ENCODE assay signal across 8 mouse cellular contexts in the genomic region with DNA sequence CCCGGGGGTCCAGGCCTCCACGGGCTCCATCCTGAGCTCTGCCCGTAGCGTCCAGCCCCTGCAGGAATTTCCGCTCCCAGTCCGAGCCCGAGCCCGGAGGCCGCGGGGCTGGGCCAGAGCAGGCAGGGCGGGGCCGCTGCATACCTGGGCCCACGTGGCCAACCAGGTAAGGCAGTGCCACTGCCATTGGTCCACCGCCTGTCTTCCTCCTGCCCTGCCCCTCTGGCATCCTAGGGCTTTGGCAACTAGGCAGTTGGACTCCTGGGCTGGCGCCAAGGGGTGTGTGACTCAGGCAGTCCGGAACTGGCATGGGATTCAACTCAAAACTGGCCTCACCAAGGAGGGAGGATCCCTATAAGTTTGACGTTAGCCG. TPM values are rescaled to one million over a fixed set of nuclear protein-coding genes. Genes with fewer than 3 reads are reported as not detected.
DNase-seq lines count a peak whose midpoint lies in the region; ATAC-seq lines count a peak whose summit lies in the region.

A gene (minus strand): TSS at position 121 of the 373 bp plus-strand sequence.

- H3K9ac ChIP-seq in forebrain, embryonic 15.5 days (replicated peaks): no peak within 1 kb of the TSS
- peak within 1 kb of the TSS; percentile 25 for H3K9ac ChIP-seq in intestine, embryonic 14.5 days (ENCODE audit: low read length)
- H3K9ac ChIP-seq in liver, embryonic 15.5 days: no peak within 1 kb of the TSS
- no peak within 1 kb of the TSS for H3K9ac ChIP-seq in stomach, embryonic 14.5 days (replicated peaks; ENCODE audit: low read depth, low read length)

- no peak within 1 kb of the TSS for H3K4me2 ChIP-seq in forebrain, embryonic 15.5 days (replicated peaks)
- peak within 1 kb of the TSS; percentile 43 for H3K4me2 ChIP-seq in intestine, embryonic 14.5 days (ENCODE audit: low read length)
- H3K4me2 ChIP-seq in liver, embryonic 15.5 days: peak within 1 kb of the TSS; percentile 46
- peak within 1 kb of the TSS; percentile 32 for H3K4me2 ChIP-seq in stomach, embryonic 14.5 days (replicated peaks; ENCODE audit: low read depth, low read length)

- intact Hi-C loops in gastrocnemius, postnatal 36 days (cut with DNase I): no loop called here

- ATAC-seq in forebrain, embryonic 15.5 days (replicated peaks): no peak
- peak; percentile 88 for ATAC-seq in intestine, embryonic 14.5 days (replicated peaks; ENCODE audit: low FRiP score, low TSS enrichment, low read depth)
- ATAC-seq in liver, embryonic 15.5 days (ENCODE audit: insufficient read depth): no peak
- peak; percentile 93 for ATAC-seq in stomach, embryonic 14.5 days (ENCODE audit: insufficient number of reproducible peaks, insufficient read depth, low FRiP score, low read depth)

- H3K4me3 ChIP-seq in forebrain, embryonic 10.5 days: peak within 1 kb of the TSS; percentile 39
- no peak within 1 kb of the TSS for H3K4me3 ChIP-seq in forebrain, embryonic 15.5 days
- peak within 1 kb of the TSS; percentile 34 for H3K4me3 ChIP-seq in intestine, embryonic 14.5 days (ENCODE audit: low read depth, low read length)
- H3K4me3 ChIP-seq in liver, embryonic 15.5 days (replicated peaks): no peak within 1 kb of the TSS
- H3K4me3 ChIP-seq in stomach, embryonic 14.5 days (ENCODE audit: low read depth, low read length): peak within 1 kb of the TSS; percentile 27

- no peaks in the 10 kb centered on the region for H3K9me3 ChIP-seq in forebrain, embryonic 10.5 days
- H3K9me3 ChIP-seq in forebrain, embryonic 15.5 days: no peaks in the 10 kb centered on the region
- H3K9me3 ChIP-seq in intestine, embryonic 14.5 days (ENCODE audit: control insufficient read depth, low read length): no peaks in the 10 kb centered on the region
- H3K9me3 ChIP-seq in liver, embryonic 15.5 days (replicated peaks): no peaks in the 10 kb centered on the region
- no peaks in the 10 kb centered on the region for H3K9me3 ChIP-seq in stomach, embryonic 14.5 days (ENCODE audit: control insufficient read depth, low read depth, low read length)

- DNase-seq in forebrain, embryonic 10.5 days (ENCODE audit: extremely low spot score, low spot score): no peak
- DNase-seq in cerebellum, adult 9-10 months: peak; percentile 68
- peak; percentile 67 to 77 for DNase-seq in gastrocnemius, postnatal 36 days
- no peak for DNase-seq in intestine, embryonic 14.5 days (ENCODE audit: low spot score)
- DNase-seq in spleen, postnatal 14 days (ENCODE audit: low spot score in 2 of 2): no peak

- H3K27ac ChIP-seq in forebrain, embryonic 10.5 days: no peak within 1 kb of the TSS
- no peak within 1 kb of the TSS for H3K27ac ChIP-seq in forebrain, embryonic 15.5 days (replicated peaks)
- H3K27ac ChIP-seq in intestine, embryonic 14.5 days (ENCODE audit: low read depth): no peak within 1 kb of the TSS
- no peak within 1 kb of the TSS for H3K27ac ChIP-seq in liver, embryonic 15.5 days (replicated peaks)
- H3K27ac ChIP-seq in stomach, embryonic 14.5 days (ENCODE audit: low read length): no peak within 1 kb of the TSS

- 3% methylated on average over 18 of the region's 18 CpGs for WGBS in forebrain, embryonic 10.5 days
- 1% methylated on average over 18 of the region's 18 CpGs for whole genome bisulfite sequencing in forebrain, embryonic 15.5 days
- WGBS in intestine, embryonic 14.5 days: 2% methylated on average over 18 of the region's 18 CpGs
- WGBS in liver, embryonic 15.5 days (ENCODE audit: insufficient replicate concordance): 12% methylated on average over 18 of the region's 18 CpGs
- 3% methylated on average over 18 of the region's 18 CpGs for WGBS in stomach, embryonic 14.5 days

- peaks cover 6% of the 10 kb centered on the region for H3K36me3 ChIP-seq in forebrain, embryonic 10.5 days (replicated peaks)
- H3K36me3 ChIP-seq in forebrain, embryonic 15.5 days: no peaks in the 10 kb centered on the region
- 0 out of 2 replicates have a peak, but pooled peaks cover 5% of the 10 kb centered on the region for H3K36me3 ChIP-seq in intestine, embryonic 14.5 days (ENCODE audit: control insufficient read depth, insufficient read depth, low read length)
- H3K36me3 ChIP-seq in liver, embryonic 15.5 days (replicated peaks): no peaks in the 10 kb centered on the region
- no peaks in the 10 kb centered on the region for H3K36me3 ChIP-seq in stomach, embryonic 14.5 days (ENCODE audit: control insufficient read depth, insufficient read depth, low read length)

- peaks cover 35% of the 10 kb centered on the region for H3K27me3 ChIP-seq in forebrain, embryonic 10.5 days (ENCODE audit: poor library complexity, severe bottlenecking)
- H3K27me3 ChIP-seq in forebrain, embryonic 15.5 days: peaks cover 9% of the 10 kb centered on the region; the same call in 1 of the 2 replicates
- peaks cover 13% of the 10 kb centered on the region for H3K27me3 ChIP-seq in intestine, embryonic 14.5 days (replicated peaks; ENCODE audit: control insufficient read depth, insufficient read depth, low read length)
- H3K27me3 ChIP-seq in liver, embryonic 15.5 days: peaks cover 53% of the 10 kb centered on the region
- no peaks in the 10 kb centered on the region for H3K27me3 ChIP-seq in stomach, embryonic 14.5 days (ENCODE audit: control insufficient read depth, insufficient read depth, low read length)

- H3K4me1 ChIP-seq in forebrain, embryonic 10.5 days: peaks cover 13% of the 10 kb centered on the region
- H3K4me1 ChIP-seq in forebrain, embryonic 15.5 days: 0 out of 2 replicates have a peak, but pooled peaks cover 3% of the 10 kb centered on the region
- H3K4me1 ChIP-seq in intestine, embryonic 14.5 days (replicated peaks; ENCODE audit: control insufficient read depth, insufficient read depth, low read length): no peaks in the 10 kb centered on the region
- peaks cover 13% of the 10 kb centered on the region for H3K4me1 ChIP-seq in liver, embryonic 15.5 days (replicated peaks)
- 0 out of 2 replicates have a peak, but pooled peaks cover 2% of the 10 kb centered on the region for H3K4me1 ChIP-seq in stomach, embryonic 14.5 days (ENCODE audit: control insufficient read depth, insufficient read depth, low read length)

RNA-seq across cellular contexts. Expression of the gene that starts here (rescaled TPM):
- polyA plus RNA-seq in forebrain, embryonic 10.5 days (2016; fragmentation: Nextera tagmentation; extraction: Ambion mirVana): 0.97 and 1.1 TPM in 2 replicates
- polyA plus RNA-seq in forebrain, embryonic 15.5 days (2015; fragmentation: Nextera tagmentation; extraction: Ambion mirVana): 0.08 and 0.11 TPM in 2 replicates
- total RNA-seq in gastrocnemius, postnatal 36 days (2021): 10 to 100 TPM; 33.7 to 36.3 TPM
- 6.1 and 7.5 TPM in 2 replicates for polyA plus RNA-seq in intestine, embryonic 14.5 days (2014; fragmentation: Nextera tagmentation; extraction: Ambion mirVana)
- polyA plus RNA-seq in liver, embryonic 15.5 days (2015; fragmentation: Nextera tagmentation; extraction: Ambion mirVana): 0.10 TPM in 2 replicates
- polyA plus RNA-seq in stomach, embryonic 14.5 days (2014; fragmentation: Nextera tagmentation; extraction: Ambion mirVana): 5.7 and 6.3 TPM in 2 replicates

Comparison
In these comparisons a context has a peak if more than half of its experiments do, and no peak if none do; other contexts are left out.
1. H3K4me3 ChIP-seq: peak in forebrain, embryonic 10.5 days (single experiment), intestine, embryonic 14.5 days (single experiment) and stomach, embryonic 14.5 days (single experiment); none in forebrain, embryonic 15.5 days (single experiment) and liver, embryonic 15.5 days (single experiment).
2. DNase-seq: peak in cerebellum, adult 9-10 months (single experiment) and gastrocnemius, postnatal 36 days (2 of 2); none in forebrain, embryonic 10.5 days (single experiment), intestine, embryonic 14.5 days (single experiment) and spleen, postnatal 14 days (0 of 2).
3. ATAC-seq: peak in intestine, embryonic 14.5 days (single experiment) and stomach, embryonic 14.5 days (single experiment); none in forebrain, embryonic 15.5 days (single experiment) and liver, embryonic 15.5 days (single experiment).